Mouse (Mus musculus) ES-E14 (cell line): ENCODE measurements around the gene Fry. TPM values are rescaled to one million over a fixed set of nuclear protein-coding genes. Genes with fewer than 3 reads are reported as not detected.

Source experiments
- DNase-seq: peaks from one replicate; pipeline ENCODE4 v3.0.0-alpha.2; 2013; ENCODE audit warnings: low read depth, low spot score
- H3K27ac ChIP-seq: 2 replicates; pipeline ENCODE4 v1.5.1; 2012; ENCODE audit warnings: low read depth, mild to moderate bottlenecking, low read length, moderate library complexity, mixed read lengths; ENCODE audit not compliant: poor library complexity, insufficient read depth, severe bottlenecking
- H3K36me3 ChIP-seq: 2 replicates; pipeline ENCODE4 v1.6.1; 2012; ENCODE audit warnings: mild to moderate bottlenecking, low read length, moderate library complexity, mixed read lengths; ENCODE audit not compliant: control insufficient read depth, poor library complexity, insufficient read depth, severe bottlenecking
- H3K4me1 ChIP-seq, 2 experiments: fragments of 150-350 bp in 1 of 2; sonication (generic) in 1 of 2; 2 replicates each; pipeline ENCODE4 v1.6.1; 2012; ENCODE audit warnings: low read length in 2 of 2, mild to moderate bottlenecking in 1 of 2, mixed read lengths in 1 of 2; ENCODE audit not compliant: control insufficient read depth in 2 of 2, insufficient read depth in 2 of 2, poor library complexity in 1 of 2
- H3K4me3 ChIP-seq, 2 experiments: fragments of 150-350 bp in 1 of 2; sonication (generic) in 1 of 2; 2 replicates each; pipeline ENCODE4 v1.5.1; 2012; ENCODE audit warnings: low read length in 2 of 2, low read depth in 1 of 2, mild to moderate bottlenecking in 1 of 2, mixed read lengths in 1 of 2; ENCODE audit not compliant: insufficient read depth in 1 of 2, poor library complexity in 1 of 2, severe bottlenecking in 1 of 2
- H3K9ac ChIP-seq: 2 replicates; pipeline ENCODE4 v1.6.1; 2012; ENCODE audit warnings: low read depth, mild to moderate bottlenecking, low read length, mixed read lengths; ENCODE audit not compliant: poor library complexity, insufficient read depth, severe bottlenecking
- H3K9me3 ChIP-seq: fragments of 150-350 bp; sonication (generic); 2 replicates; pipeline ENCODE4 v1.6.1; 2012; ENCODE audit warnings: low read depth, mild to moderate bottlenecking, low read length; ENCODE audit not compliant: control insufficient read depth, insufficient read depth
- CHD2 ChIP-seq: IDR thresholded peaks from 2 replicates; pipeline ENCODE4 v1.6.1; 2014; ENCODE audit warnings: mild to moderate bottlenecking, low read depth, low read length, inconsistent platforms
- HCFC1 ChIP-seq: IDR thresholded peaks from 2 replicates; pipeline ENCODE4 v1.6.1; 2012; ENCODE audit warnings: low read length, inconsistent platforms, borderline replicate concordance; ENCODE audit not compliant: insufficient read depth
- MAFK ChIP-seq: IDR thresholded peaks from 2 replicates; pipeline ENCODE4 v1.6.1; 2014; ENCODE audit warnings: mild to moderate bottlenecking, low read depth, low read length, inconsistent platforms; ENCODE audit not compliant: insufficient read depth
- ZC3H11A ChIP-seq: IDR thresholded peaks from 2 replicates; pipeline ENCODE4 v1.6.1; 2012; ENCODE audit warnings: low read depth, mild to moderate bottlenecking, inconsistent platforms, low read length, borderline replicate concordance
- ZNF384 ChIP-seq: IDR thresholded peaks from 2 replicates; pipeline ENCODE4 v1.6.1; 2012; ENCODE audit warnings: low read depth, low read length, inconsistent platforms
- in situ Hi-C, 2 experiments: fragments of 600-800 bp; cut with MboI; formaldehyde crosslinking; loops; one replicate each; pipeline ENCODE4 v1.15.1; 2025; ENCODE audit warnings: low sequenced_read_pairs in 2 of 2, inconsistent platforms in 1 of 2; ENCODE audit not compliant: unreplicated experiment in 2 of 2
- total RNA-seq: library from RNA; depleted of rRNA; stranded (reverse); fragments of 300-350 nt; gene quantifications from 2 replicates; pipeline ENCODE4 v1.2.3, GENCODE M21; 2012

Fry gene
- total RNA-seq, 1 experiment: 8.4 TPM

DNA sequence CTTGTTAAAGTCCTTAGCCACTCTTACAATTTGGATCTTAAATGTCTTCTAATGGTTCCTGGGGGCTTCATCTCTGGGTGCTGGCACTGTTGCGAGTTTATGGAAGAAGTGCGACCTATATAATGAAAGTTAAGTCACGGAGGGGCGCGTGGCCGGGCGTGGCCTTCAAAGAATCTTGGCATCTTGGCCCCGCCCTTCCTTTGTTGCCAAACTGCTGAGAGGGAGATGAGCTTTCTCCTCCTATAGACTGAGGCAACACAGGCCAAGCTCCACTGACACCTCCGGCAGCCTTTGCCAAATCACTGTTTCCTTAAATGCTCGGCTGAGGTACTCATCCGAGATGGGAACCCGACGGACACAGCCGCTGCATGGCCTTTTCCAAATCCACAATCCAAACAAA, 35.7 kb upstream of the Fry start:
- H3K9me3 ChIP-seq: no peaks in the 10 kb centered on the region
- no peak for TF ChIP-seq ZNF384
- DNase-seq: peak; percentile 28
- H3K36me3 ChIP-seq: no peaks in the 10 kb centered on the region
- in situ Hi-C loops: no loop called here
- no peak overlapping the region for H3K9ac ChIP-seq
- H3K27ac ChIP-seq: no peak overlapping the region
- peaks cover 0 to 6% of the 10 kb centered on the region in 2 experiments; a peak in 2 of 4 replicates for H3K4me1 ChIP-seq
- H3K4me3 ChIP-seq: no peak overlapping the region

DNA sequence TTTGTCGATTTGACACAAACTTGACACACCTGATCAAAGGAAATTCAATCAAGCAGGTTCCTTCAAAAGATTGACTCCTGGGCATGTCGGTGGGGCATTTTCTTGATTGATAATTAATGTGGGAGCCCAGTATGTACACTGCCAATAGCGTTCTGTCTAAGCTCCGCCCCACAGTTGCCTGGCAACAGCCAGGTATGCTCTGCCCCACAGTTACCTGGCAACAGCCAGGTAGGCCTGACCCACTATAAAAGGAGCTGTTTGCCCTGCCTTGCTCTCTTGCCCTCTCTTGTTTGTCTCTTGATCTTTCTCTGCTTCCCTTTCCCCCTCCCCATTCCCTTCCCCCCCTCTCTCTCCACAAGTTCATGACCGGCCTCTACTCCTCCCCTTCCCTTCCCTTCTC, 35.3 kb upstream of the Fry start:
- Histone ChIP-seq H3K27ac (no peak overlapping the region), H3K4me1 (peaks cover 0 to 6% of the 10 kb centered on the region in 2 experiments; a peak in 2 of 4 replicates), H3K9ac (no peak overlapping the region), H3K36me3 (no peaks in the 10 kb centered on the region), H3K9me3 (no peaks in the 10 kb centered on the region), H3K4me3 (no peak overlapping the region)
- no peak for TF ChIP-seq CHD2
- no peak for TF ChIP-seq ZC3H11A
- TF ChIP-seq MAFK: no peak
- TF ChIP-seq ZNF384: no peak
- TF ChIP-seq HCFC1: no peak
- in situ Hi-C loops: no loop called here
- no peak for DNase-seq

DNA sequence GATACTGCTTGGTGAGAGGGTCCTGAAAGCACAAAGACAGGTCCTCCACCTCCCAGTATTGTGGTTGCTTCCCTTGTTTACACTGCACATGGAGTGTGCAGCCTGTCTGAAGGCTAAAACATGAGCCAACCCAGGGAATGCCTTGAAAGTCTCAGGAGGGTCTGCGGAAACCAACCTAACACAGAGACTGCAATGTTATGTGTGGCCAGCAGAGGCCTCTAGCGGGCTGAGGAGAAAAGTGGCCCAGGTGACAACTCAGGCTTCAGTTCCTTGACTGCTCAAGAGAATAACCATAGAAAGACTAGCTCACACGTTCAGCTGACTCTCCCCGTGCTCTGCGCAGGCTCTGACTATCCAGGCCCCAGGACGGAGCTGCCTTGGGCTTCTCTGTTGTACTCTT, 20.8 kb upstream of the Fry start:
- H3K36me3 ChIP-seq: no peaks in the 10 kb centered on the region
- TF ChIP-seq HCFC1 (no peak), ZC3H11A (peak; percentile 66; the same call in 1 of the 2 replicates)
- H3K4me1 ChIP-seq: no peaks in the 10 kb centered on the region
- no peaks in the 10 kb centered on the region for H3K9me3 ChIP-seq
- no peak for DNase-seq
- no peak overlapping the region for H3K27ac ChIP-seq
- no peak overlapping the region for H3K9ac ChIP-seq
- H3K4me3 ChIP-seq: 0 out of 4 replicates have a peak overlapping the region, but pooled peaks of 1 of the 2 experiments have one; percentile 31
- in situ Hi-C loops: no loop called here

DNA sequence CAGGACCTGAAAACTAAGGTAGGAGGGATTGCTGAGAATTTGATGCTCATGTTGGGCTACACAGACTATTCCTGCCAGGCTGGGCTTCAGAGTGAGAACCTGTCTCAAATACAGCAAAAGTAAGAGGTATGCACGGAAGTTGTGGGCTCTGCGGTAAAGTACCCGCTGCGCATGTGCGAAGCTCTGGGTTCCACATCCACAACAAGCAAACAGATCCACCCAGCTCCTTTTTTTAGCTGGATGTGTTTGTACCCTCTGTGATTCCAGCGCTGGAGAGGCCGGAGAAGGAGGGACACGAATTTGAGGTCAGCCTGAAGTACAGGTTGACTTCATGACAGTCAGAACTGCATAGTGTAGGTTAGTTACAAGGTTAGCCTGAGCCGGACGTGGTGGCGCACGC, 19.7 kb upstream of the Fry start:
- no peak overlapping the region for H3K4me3 ChIP-seq
- no peak for TF ChIP-seq ZC3H11A
- TF ChIP-seq ZNF384: no peak
- TF ChIP-seq MAFK: no peak
- no peak for TF ChIP-seq CHD2
- no peak for TF ChIP-seq HCFC1
- in situ Hi-C loops: no loop called here

DNA sequence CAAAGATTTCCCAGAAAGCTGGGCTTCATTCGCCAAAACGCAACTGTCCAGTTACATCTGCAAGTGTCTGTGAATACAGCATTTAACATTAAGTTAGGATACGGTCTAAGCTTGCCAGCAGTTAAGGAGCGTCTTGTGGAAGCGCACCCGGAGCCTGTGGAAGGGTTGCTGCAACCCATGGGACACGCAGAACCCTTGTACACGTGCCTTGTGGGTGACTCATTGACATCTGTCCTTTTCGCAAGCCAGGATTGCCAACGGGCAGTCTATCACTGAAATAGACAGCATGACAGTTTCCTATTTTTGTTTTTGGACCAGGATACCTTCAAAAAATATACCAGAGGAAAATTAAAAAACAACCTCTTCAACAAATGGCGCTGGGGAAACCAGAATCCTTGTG, 16.7 kb upstream of the Fry start:
- TF ChIP-seq HCFC1: no peak
- TF ChIP-seq ZNF384: no peak
- no peak for TF ChIP-seq ZC3H11A
- TF ChIP-seq MAFK: no peak
- no peak for TF ChIP-seq CHD2
- in situ Hi-C loops: no loop called here
- H3K9ac ChIP-seq: no peak overlapping the region
- no peak overlapping the region for H3K4me3 ChIP-seq
- no peaks in the 10 kb centered on the region for H3K4me1 ChIP-seq
- H3K36me3 ChIP-seq: no peaks in the 10 kb centered on the region
- no peaks in the 10 kb centered on the region for H3K9me3 ChIP-seq
- DNase-seq: no peak
- H3K27ac ChIP-seq: no peak overlapping the region

More for the DNA sequence above, 19.7 kb upstream of the Fry start:
- DNase-seq: no peak
- Histone ChIP-seq H3K36me3 (no peaks in the 10 kb centered on the region), H3K9ac (no peak overlapping the region), H3K9me3 (no peaks in the 10 kb centered on the region), H3K27ac (no peak overlapping the region), H3K4me1 (no peaks in the 10 kb centered on the region)
